Mouse (Mus musculus) urinary bladder, postnatal 4 days (tissue): Measurements from ENCODE around the gene Pifo.
"Not testable (repeated sequence)": the region's sequence is repeated elsewhere in the genome, so short reads cannot be mapped to it uniquely, and the experiment has no call there.

Source experiments
- DNase-seq, 2 experiments: peaks; one replicate each; pipeline ENCODE4 v3.0.0; 2021 to 2022; ENCODE audit warnings: low spot score in 2 of 2

Pifo gene

DNA sequence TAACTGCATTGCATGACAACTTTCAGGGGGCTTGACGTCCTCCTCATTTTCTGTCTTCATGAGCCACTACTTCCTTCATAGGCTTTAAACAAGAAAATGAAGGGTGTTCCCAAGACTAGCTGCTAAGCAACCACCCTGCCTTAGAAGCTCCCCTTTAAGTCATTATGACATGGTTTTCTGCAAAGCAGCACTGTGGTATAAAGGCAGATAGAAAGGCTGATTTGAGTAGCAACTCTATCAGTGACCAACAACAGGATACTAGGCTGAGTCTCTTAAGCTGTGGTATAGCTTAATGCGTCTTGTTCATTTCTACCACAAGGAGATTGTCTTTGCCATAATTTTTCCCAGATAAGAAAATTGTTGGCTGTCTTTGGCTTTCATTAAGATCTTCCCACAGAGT, at the start of gene Pifo:
TSS of gene Pifo (minus strand) at position 101 of the 400 bp plus-strand sequence.
- DNase-seq = no peak

DNA sequence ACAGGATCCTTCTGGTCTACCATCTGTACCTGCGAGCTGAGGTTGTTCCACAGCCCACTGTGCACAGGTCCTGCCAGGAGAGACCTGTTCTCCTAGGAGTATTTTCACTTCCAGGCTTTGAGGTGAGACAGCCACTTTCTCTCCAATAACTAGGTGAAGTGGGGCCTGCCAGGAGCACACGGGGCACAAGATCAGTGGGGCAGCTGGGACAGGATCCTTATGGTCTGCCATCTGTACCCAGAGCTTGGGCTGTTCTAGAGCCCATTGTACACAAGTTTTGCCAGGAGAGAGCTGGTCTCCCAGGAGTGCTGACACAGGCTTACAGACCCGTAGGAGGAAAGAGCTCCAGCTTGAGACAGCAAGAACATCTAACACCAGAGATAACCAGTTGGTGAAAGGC, 43.5 kb upstream of the Pifo start:
- DNase-seq = no peak

DNA sequence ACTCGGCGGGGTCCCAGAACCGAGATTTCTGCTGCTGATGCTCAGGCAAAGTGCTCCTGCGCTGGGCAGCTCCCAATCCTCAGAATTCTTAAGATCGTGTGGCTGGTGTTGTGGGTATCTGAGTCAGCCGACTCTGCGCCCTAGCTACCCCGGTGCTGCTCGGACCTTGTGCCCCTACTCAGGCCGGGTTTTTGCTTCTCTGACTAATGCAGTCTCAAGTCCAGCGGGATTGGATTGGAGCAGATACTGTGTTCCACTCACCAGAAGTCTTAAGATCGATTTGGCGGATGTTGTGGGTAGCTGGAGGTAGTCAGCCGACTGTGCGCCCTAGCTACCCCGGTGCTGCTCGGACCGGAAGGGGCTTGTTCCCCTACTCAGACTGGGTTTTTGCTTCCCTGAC, 37.5 kb upstream of the Pifo start:
- no peak for DNase-seq

DNA sequence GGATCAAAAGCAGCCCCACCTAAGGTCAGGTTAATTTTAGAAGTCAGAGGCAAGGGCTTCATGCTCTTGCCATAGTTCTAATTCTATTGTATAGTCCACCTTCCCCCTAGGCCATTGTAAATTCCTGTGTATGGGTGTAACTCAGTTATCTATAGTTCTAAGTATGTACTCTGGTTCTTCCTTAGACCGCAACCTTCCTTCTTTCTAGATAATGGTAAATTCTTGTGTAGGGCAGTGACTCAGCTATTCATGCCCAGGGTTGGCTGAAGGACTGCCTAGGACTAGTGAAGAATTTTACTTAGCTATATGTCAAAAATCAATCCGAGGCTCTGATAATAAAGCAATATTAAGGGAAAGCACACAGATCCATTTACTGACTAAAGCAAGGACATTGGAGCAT, 25.9 kb upstream of the Pifo start:
- no peak for DNase-seq

DNA sequence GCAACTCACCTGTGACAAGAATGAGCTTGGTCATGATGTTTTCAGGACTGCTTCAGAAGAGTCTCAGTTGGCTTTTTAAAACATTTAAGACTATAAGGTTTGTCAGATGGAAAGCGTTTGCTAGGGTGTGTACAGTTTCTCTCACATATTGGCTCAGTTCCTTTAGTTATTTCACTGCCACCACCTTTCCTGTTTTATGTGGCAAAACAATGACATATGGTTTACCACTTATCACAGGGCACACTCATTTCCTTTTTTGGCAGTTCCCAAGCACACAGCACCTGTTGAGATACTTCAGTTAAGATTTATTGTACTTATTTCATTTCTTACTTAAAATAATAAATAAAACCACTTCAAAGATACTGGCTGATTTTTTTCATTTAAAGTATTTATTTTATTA, 18.3 kb upstream of the Pifo start, which contains the start of gene Chil5:
TSS of gene Chil5 (minus strand) at position 34 of the 400 bp plus-strand sequence.
- DNase-seq = no peak

DNA sequence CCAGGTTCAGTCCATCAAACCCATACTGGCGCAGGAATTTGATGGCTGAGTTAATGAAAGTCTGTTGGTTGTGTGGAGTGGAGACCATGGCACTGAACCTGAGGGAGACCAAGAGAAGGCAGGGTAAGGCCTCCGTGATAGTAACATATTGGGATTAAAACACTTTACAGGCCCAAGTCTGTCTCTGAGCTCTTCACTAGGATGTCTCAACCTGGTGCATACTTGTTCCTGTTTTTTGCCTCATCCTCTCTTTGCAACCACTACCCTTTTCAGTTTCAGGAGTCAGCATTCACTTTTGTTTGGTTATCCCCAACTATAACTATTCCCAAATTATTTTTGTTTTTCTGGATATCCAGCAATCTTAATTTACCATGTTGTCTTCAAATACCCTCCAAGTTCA, 9.7 kb upstream of the Pifo start:
- no peak for DNase-seq

DNA sequence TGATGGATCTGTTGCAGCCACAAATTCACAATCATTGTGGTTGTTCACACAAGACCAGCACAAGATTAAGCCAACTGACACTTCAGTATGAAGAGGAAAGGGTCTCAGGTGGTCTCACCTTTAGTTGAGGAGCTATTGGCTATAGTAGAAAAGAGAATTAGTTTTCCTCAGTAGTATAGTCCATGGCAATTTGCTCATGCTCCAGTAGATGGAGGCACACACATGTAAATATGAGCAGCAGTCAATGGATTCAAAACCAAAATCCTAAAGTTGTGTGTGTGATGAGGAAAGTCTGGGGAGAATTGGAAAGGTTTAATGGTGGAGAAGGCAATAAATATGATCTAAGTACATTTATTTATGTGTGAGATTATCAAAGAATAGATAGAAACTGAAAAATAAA, 7.4 kb upstream of the Pifo start:
- DNase-seq = no peak

DNA sequence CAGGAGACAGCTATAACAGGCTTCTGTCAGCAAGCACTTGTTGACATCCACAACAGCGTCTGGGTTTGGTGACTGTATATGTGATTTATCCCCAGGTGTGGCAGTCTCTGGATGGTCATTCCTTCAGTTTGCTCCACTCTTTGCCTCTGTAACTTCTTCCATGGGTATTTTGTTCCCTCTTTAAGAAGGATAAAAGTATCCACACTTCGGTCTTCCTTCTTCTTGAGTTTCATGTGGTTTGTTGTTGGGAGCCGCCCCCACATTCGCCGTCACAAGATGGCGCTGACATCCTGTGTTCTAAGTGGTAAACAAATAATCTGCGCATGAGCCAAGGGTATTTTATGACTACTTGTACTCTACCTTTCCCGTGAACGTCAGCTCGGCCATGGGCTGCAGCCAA, 11.1 kb downstream of the Pifo start:
- DNase-seq = not testable (repeated sequence)

DNA sequence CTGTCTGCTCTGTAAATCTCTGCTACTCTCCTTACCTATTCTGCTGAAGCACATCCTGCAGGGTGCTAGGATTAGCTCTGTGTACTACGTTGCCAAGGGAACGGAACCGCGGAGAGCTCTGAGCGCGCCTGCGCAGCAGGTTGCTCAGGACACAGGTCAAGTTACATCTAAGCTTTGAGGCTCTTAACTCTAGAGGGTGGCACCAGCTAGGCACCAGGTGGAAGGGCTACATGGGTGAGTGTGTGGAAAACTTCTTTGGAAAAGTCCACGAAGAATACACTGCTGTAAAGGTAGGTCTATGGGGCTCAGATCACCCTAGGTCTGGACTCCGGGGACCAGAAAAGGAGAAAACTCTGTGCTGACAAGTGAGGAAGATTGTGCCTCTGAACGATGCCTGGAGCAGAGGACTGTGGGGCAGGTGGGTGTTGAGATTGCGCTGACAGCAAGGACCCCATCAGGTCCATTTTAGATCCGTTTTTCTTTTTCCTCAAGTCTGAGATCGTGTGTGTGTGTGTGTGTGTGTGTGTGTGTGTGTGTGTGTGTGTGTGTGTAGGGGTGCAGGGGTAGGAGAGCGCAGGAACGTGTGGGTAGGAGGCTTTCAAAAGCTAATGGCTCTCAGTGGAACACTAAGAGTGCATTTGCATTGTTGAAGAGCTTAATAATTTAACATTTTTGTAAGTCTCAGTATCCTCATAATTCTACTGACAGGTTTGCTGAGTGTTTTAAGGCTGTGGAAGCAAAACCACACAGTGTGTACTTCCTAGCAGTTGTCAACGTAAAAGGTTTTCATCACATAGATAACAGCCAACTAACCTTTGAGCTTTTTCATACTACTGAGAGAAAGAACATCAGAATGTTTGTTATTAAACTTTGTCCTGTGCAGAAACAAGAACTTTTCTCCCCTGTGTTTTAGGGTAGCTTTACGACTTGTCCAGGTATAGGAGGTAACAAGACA, 12.8 kb downstream of the Pifo start:
- DNase-seq = no peak

DNA sequence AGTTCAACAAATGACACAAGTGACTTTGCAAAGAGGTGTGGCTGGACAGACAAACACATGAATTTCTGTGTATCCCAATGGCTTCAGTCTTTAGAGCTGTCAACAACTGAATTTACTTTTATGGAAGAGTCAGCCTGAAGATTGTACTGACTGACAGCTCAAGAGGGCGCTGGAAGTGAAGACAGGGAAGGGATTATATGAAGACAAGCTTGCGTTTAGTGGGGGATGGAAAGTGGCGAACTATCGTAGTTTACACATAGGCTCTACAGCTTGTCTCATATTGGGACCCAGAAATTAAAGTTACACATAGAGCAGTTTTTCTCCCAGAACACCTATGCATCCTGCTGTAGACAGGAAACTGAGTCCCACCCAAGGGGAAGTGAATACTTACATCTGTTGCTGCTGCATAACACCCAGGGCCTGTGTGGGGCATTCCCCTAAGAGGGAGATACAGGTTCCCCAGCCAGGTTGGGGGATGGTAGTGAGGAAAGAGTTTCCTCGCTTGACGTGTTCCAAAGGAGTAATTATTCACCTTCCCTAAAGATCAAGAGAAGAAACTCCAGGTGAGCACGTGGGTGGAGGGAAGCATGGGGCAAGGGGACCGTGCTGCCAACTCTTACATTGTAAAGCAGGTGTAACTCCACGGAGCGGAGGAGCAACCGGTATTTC, 13.6 kb downstream of the Pifo start:
- DNase-seq = no peak

DNA sequence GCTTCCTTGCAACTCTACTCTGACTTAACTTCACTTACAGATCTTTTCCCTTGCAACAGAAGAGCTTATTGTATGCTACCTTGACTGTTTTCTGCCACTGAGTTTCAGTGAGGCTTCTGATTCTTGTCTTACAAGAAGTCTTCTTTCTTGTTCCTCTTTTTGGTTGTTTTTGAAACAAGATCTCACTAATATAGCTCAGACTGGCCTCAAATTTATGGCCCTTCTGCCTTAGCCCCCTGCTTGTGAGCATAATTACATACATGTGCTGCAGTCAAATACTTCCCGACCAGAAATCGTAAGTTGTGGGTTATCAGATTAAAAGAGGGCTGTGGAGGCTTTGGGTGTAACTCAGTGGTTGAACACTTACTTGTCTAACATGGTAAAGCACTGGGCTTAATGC, 19.7 kb downstream of the Pifo start:
- no peak for DNase-seq

DNA sequence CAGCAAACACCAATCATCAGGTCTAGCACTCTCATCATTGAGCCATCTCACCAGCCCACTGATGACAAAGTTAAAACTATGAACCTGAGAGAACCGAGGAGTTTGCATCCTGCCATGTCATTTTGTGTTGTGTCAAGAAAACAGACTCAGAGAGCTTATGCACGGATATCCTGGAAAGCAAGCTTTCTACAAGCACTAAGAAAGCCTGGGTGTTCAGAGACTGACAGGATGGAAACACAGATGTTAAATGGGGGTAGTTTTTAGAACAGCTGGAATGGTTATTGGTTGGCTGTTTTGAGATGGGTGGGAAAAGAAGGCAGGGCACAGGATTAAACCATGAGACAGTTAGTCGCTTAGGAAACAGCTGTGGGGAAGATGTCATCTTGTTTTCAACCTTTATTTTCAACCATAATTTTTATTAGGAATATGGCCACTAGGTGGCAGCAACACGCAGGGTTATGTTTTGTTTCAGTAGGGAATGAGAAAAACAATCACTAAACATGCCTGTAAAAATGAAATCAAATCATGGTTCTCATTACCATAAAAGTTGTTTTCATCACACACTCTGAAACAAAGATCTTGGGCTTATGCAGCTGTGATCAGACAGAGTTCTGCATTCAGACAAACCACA, 22.7 kb downstream of the Pifo start:
- DNase-seq = no peak

DNA sequence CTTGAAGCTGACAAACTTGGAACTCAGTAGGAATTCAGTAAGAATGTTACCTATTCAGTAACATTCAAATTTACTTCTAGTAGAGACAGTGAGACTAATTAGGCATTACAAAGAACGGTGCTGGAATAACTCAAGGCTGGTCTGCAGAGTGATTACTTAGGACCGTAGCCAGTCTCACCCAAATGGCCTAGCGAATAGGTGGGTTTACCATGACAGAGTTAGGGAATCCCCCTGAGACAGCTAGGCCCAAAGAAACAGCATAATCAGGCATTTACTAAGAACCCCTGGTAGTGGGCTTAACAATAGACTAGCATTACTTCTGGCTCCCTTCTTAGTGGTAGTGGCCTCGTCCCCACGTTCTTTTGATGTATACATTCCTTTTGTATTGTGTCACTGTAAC, 24.8 kb downstream of the Pifo start:
- DNase-seq = not testable (repeated sequence)

DNA sequence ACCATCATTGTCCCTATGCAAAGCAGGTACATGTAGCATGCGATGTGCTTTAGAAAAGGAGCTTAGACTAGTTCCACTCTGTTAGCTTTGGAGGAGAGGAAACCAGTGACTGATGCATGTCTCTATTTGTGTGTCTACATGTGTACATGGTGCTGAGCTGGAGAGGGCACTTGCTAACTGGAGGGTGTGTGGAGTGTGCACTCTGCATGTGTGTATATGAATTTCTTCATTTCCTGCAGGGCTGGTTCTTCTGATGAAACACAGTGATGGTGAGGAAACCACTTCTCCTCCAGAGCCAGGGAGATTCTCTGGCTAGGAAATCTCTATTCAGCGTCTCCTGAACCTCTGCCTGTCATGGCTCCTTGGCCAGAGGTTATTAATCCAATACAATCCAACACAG, 40.3 kb downstream of the Pifo start:
- no peak for DNase-seq

DNA sequence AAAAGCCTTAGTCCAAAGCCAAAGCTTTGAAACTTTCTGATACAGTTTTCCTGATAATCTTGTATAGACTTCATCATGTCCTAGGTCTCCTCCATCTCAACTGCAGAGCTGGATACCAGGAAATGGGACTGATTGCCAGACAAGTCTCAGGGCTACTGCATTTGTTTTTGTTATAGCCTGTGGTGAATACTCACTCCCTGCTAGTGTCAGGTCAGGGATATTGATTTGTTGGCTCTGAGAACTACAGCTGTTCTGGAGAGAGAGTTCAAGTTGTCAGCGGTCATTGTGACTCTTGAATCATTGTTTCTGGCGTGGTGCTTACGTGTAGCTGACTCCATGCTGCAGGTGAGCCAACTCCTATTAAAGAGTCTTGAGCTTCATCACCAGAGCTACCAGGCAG, 41.0 kb downstream of the Pifo start, which contains the start of gene Ovgp1:
TSS of gene Ovgp1 (plus strand) at position 301 of the 400 bp plus-strand sequence.
- DNase-seq = no peak

DNA sequence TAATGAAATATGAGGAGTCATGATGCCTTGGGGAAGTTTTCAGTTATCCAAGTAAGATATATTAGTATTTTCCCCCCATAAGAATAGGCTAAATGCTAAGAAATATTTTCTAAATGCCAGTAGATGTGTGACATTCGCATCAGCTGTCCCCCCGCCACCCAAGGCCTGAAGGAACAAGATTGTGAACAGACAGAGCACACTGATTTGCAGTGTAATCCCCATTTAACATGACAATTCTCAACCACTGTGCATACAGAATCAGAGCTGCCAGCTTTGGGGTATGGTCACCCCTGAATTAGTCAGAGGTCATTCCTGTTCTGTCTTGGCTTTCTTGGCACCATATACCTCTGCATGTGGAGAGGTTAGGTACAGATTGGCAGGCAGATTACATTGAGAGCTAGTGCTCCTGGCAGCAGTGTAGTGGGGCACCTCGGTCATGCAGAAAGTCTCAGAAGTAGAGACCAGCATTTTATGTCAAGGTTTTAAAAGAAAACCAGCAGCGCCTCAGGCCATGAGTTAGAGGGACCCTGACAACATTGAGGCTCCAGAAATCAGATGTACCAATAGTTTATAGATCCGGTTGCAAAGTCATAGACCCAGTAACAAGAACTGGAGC, 42.5 kb downstream of the Pifo start:
- DNase-seq = no peak

DNA sequence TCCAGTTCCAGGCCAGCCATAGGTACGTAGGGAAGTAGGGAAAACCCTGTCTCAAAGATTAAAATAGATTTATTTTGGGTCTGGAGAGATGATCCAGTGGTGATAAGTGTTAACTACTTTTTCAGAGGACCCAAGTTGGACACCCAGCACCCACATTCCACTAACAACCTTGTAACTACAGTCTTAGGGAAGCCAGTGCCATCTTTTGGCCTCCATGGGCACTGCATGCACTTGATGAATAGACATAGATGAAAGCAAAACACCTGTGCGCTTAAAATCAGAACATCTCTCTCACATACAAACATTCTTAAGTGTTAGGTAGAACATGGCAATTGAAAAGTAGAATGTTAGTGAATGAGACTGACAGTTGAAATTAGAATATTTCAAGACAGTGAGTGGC, 53.7 kb downstream of the Pifo start:
- no peak for DNase-seq

DNA sequence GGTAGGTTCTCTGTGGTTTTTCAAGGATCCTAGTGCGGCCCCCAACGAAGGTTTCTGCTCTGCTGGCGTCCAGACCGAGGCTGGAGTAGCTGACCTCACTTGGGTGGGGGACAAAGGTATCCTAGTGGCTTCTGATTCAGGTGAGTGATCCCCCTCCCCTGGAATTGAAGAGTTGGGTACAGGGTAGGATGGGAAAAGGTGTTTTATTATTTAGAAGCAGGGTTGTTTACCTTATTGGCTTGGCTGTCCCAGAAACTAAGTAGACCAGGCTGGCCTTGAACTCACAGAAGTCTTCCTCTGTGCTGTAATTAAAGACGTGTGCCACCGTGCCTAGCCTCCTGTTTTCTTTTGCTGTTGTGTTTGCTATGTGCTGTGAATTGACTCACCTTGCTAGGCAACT, 54.4 kb downstream of the Pifo start, which contains the start of gene Atp5f1:
TSS of gene Atp5f1 (minus strand) at position 101 of the 400 bp plus-strand sequence.
- no peak for DNase-seq

DNA sequence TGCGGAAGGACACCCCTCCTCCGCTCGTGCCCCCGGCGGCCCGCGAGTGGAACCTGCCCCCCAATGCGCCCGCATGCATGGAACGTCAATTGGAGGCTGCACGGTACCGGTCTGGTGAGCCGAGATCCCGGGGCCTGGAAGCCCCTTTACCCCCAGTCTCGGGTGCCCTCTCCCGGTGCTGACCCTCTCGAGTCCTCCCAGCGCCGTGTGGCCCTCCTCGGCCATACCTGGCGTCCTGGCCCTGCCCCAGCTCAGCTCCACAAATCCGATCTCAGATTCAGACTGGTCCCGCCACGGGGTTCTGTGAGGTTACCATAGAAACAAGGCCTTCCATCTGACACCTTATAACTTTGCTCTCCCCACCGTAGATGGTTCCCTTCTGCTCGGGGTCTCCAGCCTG, 54.9 kb downstream of the Pifo start:
- DNase-seq = no peak

DNA sequence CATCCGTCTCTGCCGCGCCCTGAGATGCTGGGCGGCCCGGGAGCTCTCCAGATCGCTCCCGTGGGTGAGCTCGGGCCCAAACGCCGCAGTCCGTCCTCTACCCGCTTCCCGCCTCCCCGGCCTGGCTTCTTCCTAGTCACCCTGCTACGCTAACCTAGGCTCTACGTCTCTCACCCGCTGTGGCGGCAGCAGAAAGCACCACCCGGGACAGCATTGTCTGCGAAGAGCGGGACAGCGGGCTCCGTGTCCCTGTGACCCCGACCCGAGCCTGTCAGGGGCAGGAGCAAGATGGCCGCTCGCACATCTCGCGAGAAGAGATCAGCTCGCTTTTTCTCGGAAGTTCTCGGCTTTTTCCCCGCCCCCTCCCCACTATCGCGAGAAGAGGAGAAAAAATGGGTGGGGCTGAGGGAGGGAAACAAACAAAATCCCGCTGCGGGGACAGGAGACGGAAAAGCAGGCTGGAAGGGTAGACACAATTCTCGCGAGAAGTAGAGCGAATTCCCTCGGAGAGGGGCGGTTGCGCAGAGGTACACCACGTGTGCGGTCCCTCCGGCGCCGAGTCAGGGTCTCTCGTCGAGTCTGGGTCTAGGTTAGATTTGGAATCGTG, 55.4 kb downstream of the Pifo start, which contains the start of gene Wdr77:
TSS of gene Wdr77 (plus strand) at position 396 of the 607 bp plus-strand sequence.
- peak; percentile 93 to 97 for DNase-seq

DNA sequence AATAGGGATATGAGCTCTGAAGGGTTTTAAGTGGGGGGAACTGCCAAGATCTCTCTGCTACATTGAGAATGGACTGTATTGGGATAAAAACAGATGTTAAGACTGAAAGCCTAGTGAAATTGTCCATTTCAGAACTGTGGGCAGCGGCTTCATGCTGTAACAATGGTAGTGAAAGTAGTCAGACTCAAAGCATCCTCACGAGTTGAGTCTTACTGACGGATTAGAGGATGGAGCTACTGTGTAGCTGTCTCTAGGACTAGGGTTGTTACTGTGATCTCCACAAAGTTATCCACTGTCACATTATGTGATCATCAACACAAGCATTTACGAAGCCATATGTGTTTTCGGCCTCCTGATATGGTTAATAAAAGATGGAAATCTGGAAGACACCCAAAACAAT, 56.2 kb downstream of the Pifo start:
- DNase-seq = no peak
